Mouse (Mus musculus) stomach, embryonic 15.5 days (tissue): ENCODE data around the gene Cradd. TPM values are rescaled to one million over a fixed set of nuclear protein-coding genes. Genes with fewer than 3 reads are reported as not detected.
A peak's percentile ranks its signal among the peaks of the same experiment; 100 is the strongest.

ENCODE experiments used
- ATAC-seq: fragments of 200-750 bp; cut with Nextera tagmentation; 2 replicates; pipeline ENCODE4 v1.8.0; 2017; ENCODE audit warnings: low read depth, moderate number of reproducible peaks, moderate TSS enrichment; ENCODE audit not compliant: insufficient read depth, low FRiP score
- H3K27ac ChIP-seq: fragments of 300-500 bp; sonication (generic); 2 replicates; pipeline ENCODE4 v1.5.1; 2015; ENCODE audit warnings: mild to moderate bottlenecking, inconsistent platforms
- H3K27me3 ChIP-seq: fragments of 300-500 bp; sonication (generic); replicated peaks from 2 replicates; pipeline ENCODE4 v1.6.1; 2015; ENCODE audit warnings: inconsistent platforms
- H3K36me3 ChIP-seq: fragments of 300-500 bp; sonication (generic); 2 replicates; pipeline ENCODE4 v1.6.1; 2015; ENCODE audit warnings: inconsistent platforms
- H3K4me1 ChIP-seq: fragments of 300-500 bp; sonication (generic); 2 replicates; pipeline ENCODE4 v1.6.1; 2015; ENCODE audit warnings: inconsistent platforms
- H3K4me2 ChIP-seq: fragments of 300-500 bp; sonication (generic); 2 replicates; pipeline ENCODE4 v1.6.1; 2015; ENCODE audit warnings: mild to moderate bottlenecking, inconsistent platforms
- H3K4me3 ChIP-seq: fragments of 300-500 bp; sonication (generic); replicated peaks from 2 replicates; pipeline ENCODE4 v1.5.1; 2015; ENCODE audit warnings: inconsistent platforms
- H3K9ac ChIP-seq: fragments of 300-500 bp; sonication (generic); 2 replicates; pipeline ENCODE4 v1.6.1; 2015; ENCODE audit warnings: inconsistent platforms
- H3K9me3 ChIP-seq: fragments of 300-500 bp; sonication (generic); 2 replicates; pipeline ENCODE4 v1.6.1; 2016; ENCODE audit warnings: inconsistent platforms
- whole genome bisulfite sequencing: fragments of 180-500 bp; shearing (Covaris S2); methylation state at CpG from one replicate; pipeline ENCODE4 v1.1.7; 2015; 5-methylcytosine and 5-hydroxymethylcytosine counted together
- polyA plus RNA-seq: library from polyadenylated mRNA; unstranded; fragments of >200 nt; fragmentation: Nextera tagmentation; extraction: Ambion mirVana; gene quantifications from 2 replicates; pipeline ENCODE4 v1.2.1, GENCODE M21; 2015

Gene Cradd
- polyA plus RNA-seq, 1 experiment from 2014 or later, result 11.4 TPM

DNA sequence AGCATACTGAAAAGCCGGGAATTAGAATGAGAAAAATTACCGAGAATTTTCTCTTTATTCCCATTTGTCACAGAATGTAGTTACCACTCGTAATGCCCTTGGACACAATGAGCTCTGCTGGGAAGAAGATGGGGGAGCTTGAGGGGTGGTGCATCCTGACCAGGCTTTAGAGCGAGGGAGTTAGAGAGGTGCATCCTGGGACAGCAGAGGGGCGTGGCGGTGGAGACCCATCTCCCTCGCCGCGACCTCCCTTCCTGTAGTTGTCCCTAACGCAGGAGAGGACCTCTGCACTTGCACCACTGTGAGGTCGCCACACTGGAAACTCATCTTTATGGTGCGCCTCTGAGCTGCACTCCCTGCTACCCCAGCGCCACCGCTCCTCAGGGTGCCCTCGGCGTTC is 72.3 kb downstream of the Cradd start:
- Histone ChIP-seq H3K27me3 (no peaks in the 10 kb centered on the region), H3K4me3 (no peak overlapping the region), H3K36me3 (no peaks in the 10 kb centered on the region), H3K9ac (no peak overlapping the region), H3K27ac (no peak overlapping the region), H3K9me3 (no peaks in the 10 kb centered on the region), H3K4me1 (peaks cover 6% of the 10 kb centered on the region; the same call in 1 of the 2 replicates), H3K4me2 (no peak overlapping the region)
- 77% methylated on average over 16 of the region's 16 CpGs for WGBS
- no peak for ATAC-seq

DNA sequence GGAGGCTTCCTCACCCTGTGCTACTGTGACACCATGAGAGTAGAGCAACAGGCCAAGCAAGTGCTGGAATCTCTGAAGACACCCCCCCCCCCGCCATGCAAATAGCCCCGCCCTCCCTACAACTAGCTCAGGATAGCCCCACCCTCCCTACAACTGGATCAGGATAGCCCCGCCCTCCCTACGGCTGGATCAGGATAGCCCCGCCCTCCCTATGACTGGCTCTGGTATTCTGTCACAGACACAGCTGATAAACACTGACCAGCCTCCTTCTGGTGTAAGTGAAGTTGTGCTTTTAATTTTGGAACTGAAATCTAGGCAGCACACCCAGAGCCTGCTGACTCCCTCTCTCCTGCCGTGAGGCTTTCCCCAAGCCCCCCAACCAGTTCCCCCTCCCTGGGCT is 75.6 kb downstream of the Cradd start:
- ATAC-seq, result peak; percentile 50; the same call in 1 of the 2 replicates
- Histone ChIP-seq H3K9ac (no peak overlapping the region), H3K27ac (no peak overlapping the region), H3K4me3 (no peak overlapping the region), H3K27me3 (no peaks in the 10 kb centered on the region), H3K9me3 (no peaks in the 10 kb centered on the region), H3K36me3 (no peaks in the 10 kb centered on the region), H3K4me1 (no peaks in the 10 kb centered on the region), H3K4me2 (no peak overlapping the region)
- WGBS, result 50% methylated on average over 6 of the region's 6 CpGs

DNA sequence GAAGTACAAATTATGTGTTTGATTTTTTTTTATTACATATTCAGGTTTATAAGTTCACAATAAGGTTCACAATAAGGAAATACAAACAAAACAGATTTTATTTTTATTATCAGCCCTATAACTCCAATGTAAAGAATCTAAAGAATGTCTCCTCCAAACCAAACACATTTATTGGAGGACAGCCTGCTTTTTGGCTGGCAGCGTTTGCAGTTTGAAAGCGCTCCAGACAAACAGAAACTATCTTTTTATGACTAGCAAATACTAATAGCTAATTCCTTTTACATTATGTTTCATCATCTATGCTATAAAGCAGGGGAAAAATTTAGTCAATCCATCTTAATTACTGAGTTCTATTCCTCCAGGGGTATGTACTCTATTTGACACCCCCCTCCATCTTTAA is 77.2 kb downstream of the Cradd start:
- Histone ChIP-seq H3K4me3 (no peak overlapping the region), H3K36me3 (no peaks in the 10 kb centered on the region), H3K27ac (no peak overlapping the region), H3K9me3 (no peaks in the 10 kb centered on the region), H3K4me2 (no peak overlapping the region), H3K27me3 (no peaks in the 10 kb centered on the region), H3K9ac (no peak overlapping the region), H3K4me1 (no peaks in the 10 kb centered on the region)
- ATAC-seq, result no peak
- 39% methylated on average over 2 of the region's 2 CpGs for WGBS

DNA sequence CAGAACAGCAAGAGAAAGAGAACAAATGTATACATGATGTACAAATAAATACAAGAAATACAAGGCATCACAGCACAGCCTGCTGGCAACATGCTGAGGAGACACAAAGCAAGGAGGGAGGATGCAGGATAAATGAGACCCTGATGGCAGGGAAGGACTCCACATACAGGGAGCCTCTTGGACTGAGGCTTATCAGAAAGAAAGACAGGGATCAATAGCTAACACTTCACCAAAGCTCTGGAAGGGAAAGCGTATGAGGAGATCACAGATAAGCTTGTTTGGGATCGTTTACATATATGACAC is 78.3 kb downstream of the Cradd start:
- H3K27ac ChIP-seq, result no peak overlapping the region
- 52% methylated on average over 2 of the region's 2 CpGs for WGBS
- H3K27me3 ChIP-seq, result no peaks in the 10 kb centered on the region
- no peak overlapping the region for H3K4me3 ChIP-seq
- H3K9ac ChIP-seq, result no peak overlapping the region
- ATAC-seq, result no peak
- H3K4me2 ChIP-seq, result no peak overlapping the region
- H3K36me3 ChIP-seq, result no peaks in the 10 kb centered on the region
- H3K4me1 ChIP-seq, result no peaks in the 10 kb centered on the region
- no peaks in the 10 kb centered on the region for H3K9me3 ChIP-seq

DNA sequence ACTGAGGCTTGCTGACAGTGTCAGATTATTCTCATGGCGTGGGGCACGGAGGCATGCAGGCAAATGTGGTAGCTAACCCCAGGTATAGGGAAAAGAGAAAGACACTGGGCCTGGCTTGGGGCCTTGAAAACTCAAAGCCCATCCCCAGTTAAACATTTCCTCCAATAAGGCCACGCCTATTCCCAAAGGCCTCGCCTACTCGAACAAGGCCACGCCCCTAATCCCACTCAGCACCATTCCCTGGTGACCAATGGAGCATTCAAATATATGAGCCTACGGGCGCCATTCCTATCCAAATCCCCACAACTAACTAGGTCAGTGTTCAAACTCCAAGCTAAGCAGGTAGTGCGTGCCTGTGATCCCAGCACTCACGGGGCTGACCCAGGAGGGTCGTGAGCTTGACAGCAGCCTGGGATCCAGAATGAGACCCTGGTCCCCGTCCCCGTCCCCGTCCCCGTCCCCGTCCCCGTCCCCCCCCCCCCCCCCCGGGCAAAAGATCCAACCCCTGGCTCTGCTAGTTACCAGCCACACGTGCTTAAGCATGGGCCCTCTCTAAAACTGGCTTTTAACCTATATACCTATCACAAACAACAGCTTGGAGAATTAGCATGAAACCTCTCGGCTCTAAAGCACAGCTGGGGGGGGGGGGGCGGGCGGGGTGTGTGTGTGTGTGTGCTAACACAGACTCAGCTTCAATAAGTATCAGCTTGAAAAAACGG is 78.8 kb downstream of the Cradd start:
- Histone ChIP-seq H3K27me3 (no peaks in the 10 kb centered on the region), H3K4me2 (no peak overlapping the region), H3K36me3 (no peaks in the 10 kb centered on the region), H3K9me3 (no peaks in the 10 kb centered on the region), H3K4me1 (no peaks in the 10 kb centered on the region), H3K9ac (no peak overlapping the region), H3K27ac (no peak overlapping the region), H3K4me3 (no peak overlapping the region)
- WGBS, result 53% methylated on average over 23 of the region's 23 CpGs
- no peak for ATAC-seq

DNA sequence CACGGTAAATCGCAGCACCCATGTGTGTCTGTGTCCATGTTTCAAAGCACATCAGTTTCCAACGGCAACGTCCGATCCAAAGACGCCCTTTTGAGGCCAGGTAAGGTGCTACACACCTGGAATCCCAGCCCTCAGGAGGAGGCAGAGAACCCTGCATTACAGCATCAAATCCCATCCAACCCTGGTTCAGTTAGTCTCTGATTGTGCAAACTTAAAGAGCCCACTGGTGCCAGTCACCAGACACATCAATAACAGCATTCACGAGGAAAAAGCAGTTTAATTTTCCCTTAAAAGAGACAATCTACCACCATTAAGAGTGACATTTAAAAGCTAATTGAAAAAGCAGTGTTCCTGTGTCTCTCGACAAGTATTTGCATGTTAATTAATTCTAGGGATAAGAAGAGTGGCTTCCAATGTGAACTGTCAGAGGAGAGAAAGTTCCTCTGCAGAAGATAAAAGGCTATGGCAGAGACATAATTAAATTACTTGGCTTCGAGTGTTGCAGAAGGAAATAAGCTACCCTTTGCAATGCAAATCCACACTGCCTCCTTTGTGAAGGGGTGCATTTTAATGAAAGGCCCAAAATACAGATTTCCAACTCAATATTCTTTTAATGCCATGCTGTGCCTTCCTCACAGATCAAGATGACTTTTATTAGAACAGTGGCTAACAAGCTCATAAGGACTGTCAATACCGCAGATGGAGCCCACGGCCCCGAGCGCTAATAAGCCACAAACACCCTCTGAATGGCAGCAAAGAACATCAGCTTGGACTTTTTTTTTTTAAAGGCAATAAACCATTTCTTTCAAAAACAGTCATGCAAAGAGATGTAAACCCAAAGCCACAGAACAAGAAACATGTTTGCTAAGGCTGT is 84.5 kb downstream of the Cradd start:
- H3K9me3 ChIP-seq, result no peaks in the 10 kb centered on the region
- H3K4me1 ChIP-seq, result no peaks in the 10 kb centered on the region
- H3K27me3 ChIP-seq, result no peaks in the 10 kb centered on the region
- H3K4me2 ChIP-seq, result no peak overlapping the region
- H3K9ac ChIP-seq, result no peak overlapping the region
- ATAC-seq, result no peak
- no peak overlapping the region for H3K4me3 ChIP-seq
- WGBS, result 65% methylated on average over 13 of the region's 13 CpGs
- no peak overlapping the region for H3K27ac ChIP-seq
- H3K36me3 ChIP-seq, result no peaks in the 10 kb centered on the region

DNA sequence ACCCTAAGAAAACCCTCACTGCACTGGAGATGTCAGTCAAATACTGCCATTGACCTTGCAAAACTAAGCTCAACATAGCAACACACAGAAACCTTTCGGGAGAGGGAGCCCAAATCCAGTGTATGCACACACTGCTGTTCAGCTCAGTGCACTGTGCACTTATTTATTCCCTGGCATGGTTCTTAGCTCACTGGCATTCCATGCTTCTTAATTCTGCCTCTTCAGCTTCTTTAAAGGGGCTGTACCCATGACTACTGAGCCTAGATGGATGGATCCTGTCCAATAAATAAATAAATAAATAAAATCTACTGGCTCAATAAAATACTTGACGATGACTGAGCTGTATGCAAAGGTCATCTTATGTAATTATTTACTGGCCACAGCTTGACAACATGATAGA is 85.3 kb downstream of the Cradd start:
- WGBS, result 58% methylated on average over 2 of the region's 2 CpGs
- H3K27me3 ChIP-seq, result no peaks in the 10 kb centered on the region
- H3K4me3 ChIP-seq, result no peak overlapping the region
- H3K4me1 ChIP-seq, result no peaks in the 10 kb centered on the region
- ATAC-seq, result no peak
- no peak overlapping the region for H3K4me2 ChIP-seq
- H3K36me3 ChIP-seq, result no peaks in the 10 kb centered on the region
- no peak overlapping the region for H3K9ac ChIP-seq
- H3K9me3 ChIP-seq, result no peaks in the 10 kb centered on the region
- H3K27ac ChIP-seq, result no peak overlapping the region

DNA sequence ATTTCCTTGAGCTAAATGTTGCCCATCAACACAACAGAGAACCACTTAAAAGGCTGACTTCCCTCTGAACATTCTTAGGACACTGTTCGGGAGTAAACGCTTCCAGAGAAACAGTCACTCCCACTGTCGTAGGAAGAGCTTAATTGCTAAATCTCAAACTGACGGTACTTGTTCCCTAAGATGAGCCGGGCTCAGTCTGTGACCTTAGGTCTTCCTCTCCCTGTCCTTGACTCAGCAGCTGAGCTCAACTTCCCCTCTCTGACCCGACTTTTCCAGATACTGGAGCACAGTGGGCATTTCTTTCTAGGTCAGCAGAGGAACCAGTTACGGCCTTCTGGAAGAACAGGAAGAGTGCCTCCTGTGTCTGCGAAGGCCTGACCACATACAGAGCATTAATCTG is 87.7 kb downstream of the Cradd start:
- Histone ChIP-seq H3K4me3 (no peak overlapping the region), H3K36me3 (no peaks in the 10 kb centered on the region), H3K4me2 (no peak overlapping the region), H3K9ac (no peak overlapping the region), H3K4me1 (no peaks in the 10 kb centered on the region), H3K27me3 (no peaks in the 10 kb centered on the region), H3K27ac (no peak overlapping the region), H3K9me3 (no peaks in the 10 kb centered on the region)
- WGBS, result 45% methylated on average over 8 of the region's 8 CpGs
- no peak for ATAC-seq

DNA sequence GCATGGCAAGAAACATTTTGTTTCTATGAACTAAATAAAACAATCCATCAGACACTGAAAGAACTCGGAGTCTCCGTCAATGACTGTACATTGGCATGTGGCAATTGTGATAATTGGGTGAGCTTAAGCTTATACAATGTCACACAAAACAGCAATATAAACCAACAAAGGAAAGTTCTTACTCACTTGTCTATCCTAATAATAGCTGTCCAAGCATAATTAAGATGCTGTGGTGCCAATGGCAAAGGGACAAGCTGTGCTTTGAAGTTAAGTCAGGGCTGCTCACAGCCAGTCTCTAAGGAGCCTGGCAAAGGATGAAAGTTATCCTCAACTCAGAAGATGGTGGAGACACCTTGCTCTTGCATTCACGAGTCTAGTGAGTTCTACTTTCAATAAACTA is 89.3 kb downstream of the Cradd start:
- Histone ChIP-seq H3K27me3 (no peaks in the 10 kb centered on the region), H3K9ac (no peak overlapping the region), H3K4me3 (no peak overlapping the region), H3K27ac (no peak overlapping the region), H3K4me2 (no peak overlapping the region), H3K9me3 (no peaks in the 10 kb centered on the region), H3K4me1 (no peaks in the 10 kb centered on the region), H3K36me3 (no peaks in the 10 kb centered on the region)
- no peak for ATAC-seq
- WGBS, result 72% methylated on average over 3 of the region's 3 CpGs

DNA sequence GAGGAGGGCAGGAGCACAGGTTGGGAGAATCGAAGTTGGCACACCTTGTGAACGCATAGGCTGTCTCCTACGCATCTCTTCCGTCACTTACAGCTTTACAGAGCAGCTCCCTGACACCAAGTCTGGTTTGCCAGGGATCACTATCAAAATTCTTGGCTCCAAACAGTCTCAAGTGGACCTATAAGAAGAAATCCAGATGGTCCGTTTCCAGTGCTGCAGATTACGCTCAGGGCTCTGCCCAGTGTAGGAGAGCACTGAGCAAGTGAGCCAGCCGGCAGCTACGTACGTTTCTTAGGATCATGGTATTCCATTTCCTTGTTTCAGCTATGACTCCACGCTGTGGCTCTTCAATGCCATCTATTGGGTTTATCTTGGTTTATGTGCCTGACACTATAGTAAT is 90.9 kb downstream of the Cradd start:
- H3K27ac ChIP-seq, result no peak overlapping the region
- no peak for ATAC-seq

DNA sequence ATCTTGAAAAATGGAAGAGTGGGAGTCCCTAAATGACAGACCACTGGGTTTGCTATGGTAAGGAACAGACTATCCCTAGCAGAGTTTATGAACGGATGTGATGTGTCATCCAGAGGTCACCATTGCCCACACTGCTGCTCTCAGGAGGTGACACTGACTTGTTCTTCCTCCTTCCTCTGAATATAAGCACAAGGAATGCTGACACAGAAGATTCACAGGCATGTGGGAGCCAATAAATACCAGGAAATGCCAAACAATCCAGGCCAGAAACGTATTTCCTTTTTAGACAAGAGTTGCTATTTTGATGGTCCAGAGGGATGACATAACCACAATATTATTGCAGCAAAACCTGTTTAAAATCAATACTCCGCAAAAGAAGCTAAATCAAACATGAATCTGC is 91.4 kb downstream of the Cradd start:
- Histone ChIP-seq H3K9ac (no peak overlapping the region), H3K4me1 (no peaks in the 10 kb centered on the region), H3K36me3 (no peaks in the 10 kb centered on the region), H3K27me3 (no peaks in the 10 kb centered on the region), H3K9me3 (no peaks in the 10 kb centered on the region), H3K4me3 (no peak overlapping the region), H3K4me2 (no peak overlapping the region), H3K27ac (no peak overlapping the region)
- ATAC-seq, result no peak
- 39% methylated on average over 3 of the region's 3 CpGs for WGBS

More for the DNA sequence above, 90.9 kb downstream of the Cradd start:
- WGBS, result 65% methylated on average over 10 of the region's 10 CpGs
- no peak overlapping the region for H3K9ac ChIP-seq
- H3K9me3 ChIP-seq, result no peaks in the 10 kb centered on the region
- H3K4me3 ChIP-seq, result no peak overlapping the region
- H3K36me3 ChIP-seq, result no peaks in the 10 kb centered on the region
- H3K27me3 ChIP-seq, result no peaks in the 10 kb centered on the region
- H3K4me2 ChIP-seq, result no peak overlapping the region
- H3K4me1 ChIP-seq, result no peaks in the 10 kb centered on the region

DNA sequence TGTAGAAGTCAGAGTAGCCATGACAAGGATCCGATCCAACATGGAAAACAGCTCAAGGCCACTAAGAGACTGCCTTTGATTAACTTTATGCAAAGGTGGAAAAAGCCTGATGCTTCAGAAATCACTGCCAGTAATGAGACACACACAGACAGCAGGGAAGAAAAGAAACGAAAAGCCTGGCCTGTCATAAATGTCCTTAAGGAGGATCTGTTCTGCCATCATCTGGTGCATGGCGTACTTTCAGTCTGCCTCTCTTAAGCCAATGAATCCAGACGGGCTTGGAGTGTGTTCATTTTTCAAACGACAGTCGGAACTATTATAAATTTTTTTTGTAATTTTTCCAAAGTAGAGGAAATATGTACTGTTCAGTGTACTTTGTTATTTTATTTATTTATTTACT is 95.7 kb downstream of the Cradd start:
- 64% methylated on average over 6 of the region's 6 CpGs for WGBS
- no peaks in the 10 kb centered on the region for H3K27me3 ChIP-seq
- no peak overlapping the region for H3K4me3 ChIP-seq
- no peak overlapping the region for H3K9ac ChIP-seq
- H3K9me3 ChIP-seq, result no peaks in the 10 kb centered on the region
- no peak for ATAC-seq
- H3K4me1 ChIP-seq, result no peaks in the 10 kb centered on the region
- no peak overlapping the region for H3K4me2 ChIP-seq
- H3K27ac ChIP-seq, result no peak overlapping the region
- H3K36me3 ChIP-seq, result no peaks in the 10 kb centered on the region
